Mouse (Mus musculus) kidney, postnatal 25 days (tissue): ENCODE measurements around the gene Ccdc134.
A peak's percentile ranks its signal among the peaks of the same experiment; 100 is the strongest.

Experiments
- DNase-seq, 2 experiments: peaks; one replicate each; pipeline ENCODE4 v3.0.0; 2021; ENCODE audit warnings: mixed read lengths in 2 of 2

The Ccdc134 gene

DNA sequence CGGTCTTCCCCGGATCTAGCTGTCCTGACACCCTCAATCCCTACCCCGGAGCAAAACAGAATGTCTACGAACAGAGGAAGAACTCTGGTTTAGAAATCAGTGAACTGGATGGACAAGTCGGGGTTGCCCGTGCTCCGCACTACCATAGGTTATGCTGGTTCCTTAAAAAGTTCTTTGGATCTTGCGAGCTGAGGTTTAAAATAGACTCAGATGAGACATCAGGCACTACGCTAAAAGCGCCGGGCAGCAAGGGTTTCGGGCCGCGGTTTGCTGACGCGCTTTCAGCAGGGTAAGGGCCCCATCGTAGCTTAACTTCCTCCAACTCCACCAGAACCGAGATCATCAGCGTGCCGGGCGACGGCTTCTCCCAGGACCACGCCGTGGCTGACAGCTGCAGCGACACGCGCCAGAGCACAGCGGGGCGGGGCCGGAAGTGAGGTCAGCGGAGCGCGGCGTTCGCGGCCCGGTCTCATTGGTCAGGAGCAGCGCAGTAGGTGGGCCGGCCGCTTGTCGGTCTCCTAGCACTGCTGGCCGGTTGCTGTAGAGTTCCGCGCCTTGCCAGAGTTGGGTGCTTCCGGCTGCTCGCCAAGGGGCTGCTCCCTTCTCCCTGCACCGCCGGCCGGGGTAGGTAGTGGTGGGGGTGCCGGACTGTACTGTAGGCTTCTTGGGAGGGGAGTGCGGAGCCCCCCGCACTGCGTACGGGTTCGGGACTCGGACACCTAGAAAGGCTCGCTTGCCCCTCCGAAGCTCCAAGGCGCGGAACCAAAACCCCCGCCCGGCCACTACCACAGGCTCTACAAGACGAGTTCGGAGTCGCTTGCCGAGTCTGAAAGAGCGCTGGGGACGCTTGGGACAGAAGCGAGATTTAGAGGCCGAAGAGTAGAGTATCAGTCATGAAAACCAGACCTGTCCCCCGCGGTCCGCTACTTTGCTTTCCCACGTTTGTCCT lies at the start of gene Ccdc134:
TSS of gene Ccdc134 (plus strand) at position 497 of the 949 bp plus-strand sequence.
- DNase-seq, result peak; percentile 96 to 97

DNA sequence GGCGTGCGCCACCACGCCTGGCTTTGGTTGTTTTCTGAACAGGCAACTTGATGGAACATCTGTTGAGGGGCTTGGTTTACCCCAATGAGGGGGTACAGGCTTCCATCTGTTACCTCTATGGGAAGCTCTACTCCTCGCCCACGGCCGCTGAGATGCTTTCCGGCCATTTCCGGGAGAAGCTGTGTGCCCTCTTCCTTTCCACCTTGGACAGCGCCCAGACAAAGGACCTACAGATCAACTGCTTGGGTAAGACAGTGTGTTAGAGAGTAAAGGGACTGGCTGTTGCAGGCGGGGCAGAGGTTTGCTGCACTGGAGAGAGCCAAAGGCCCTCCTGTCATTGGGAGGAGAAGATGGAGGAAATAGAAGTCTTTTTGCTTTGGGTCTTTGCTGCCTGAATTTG lies 47.8 kb upstream of the Ccdc134 start:
- no peak for DNase-seq

DNA sequence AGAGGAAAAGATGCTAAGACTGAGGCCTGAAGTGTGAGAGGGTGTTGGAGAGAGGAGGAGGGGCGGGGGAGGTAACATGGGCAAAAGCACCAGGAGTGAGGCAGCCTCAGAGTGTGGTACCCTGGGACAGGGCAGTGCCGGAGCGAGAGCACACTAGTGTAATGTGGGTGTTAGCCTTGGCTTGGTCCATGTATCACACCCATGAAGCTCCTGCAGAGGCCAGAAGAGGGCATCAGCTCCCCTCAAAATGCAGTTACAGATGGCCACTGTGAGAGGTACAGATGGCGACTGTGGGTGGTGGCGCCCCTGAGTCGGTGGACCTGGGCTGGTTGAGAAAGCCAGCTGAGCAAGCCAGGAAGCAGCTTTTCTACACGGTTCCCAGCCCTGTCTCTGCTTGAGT lies 46.6 kb upstream of the Ccdc134 start:
- peak in 1 of 2 experiments; percentile 11 for DNase-seq

DNA sequence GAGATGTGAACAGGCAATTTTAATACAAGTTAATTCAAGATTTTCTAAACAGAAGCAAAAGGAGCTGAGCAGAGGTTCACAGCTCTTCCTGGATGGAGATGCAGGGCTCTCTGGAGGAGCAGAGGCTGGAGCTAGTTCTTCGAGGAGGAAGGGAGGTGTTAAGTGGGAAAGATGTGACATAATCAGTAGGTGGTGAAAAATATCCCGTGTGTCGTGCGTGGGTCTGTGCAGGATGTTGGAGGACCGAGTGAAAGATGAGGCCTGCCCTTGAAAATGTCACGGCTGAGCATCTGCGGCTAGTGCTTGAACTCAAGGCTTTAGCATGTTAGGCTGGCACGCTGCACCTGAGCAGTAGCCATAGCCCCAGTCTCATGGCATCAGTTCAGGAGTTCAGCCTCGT lies 42.1 kb upstream of the Ccdc134 start:
- no peak for DNase-seq

GRCm38 (mm10) chr15:82086131-82086530 lies 41.6 kb upstream of the Ccdc134 start:
- DNase-seq, result no peak

GRCm38 (mm10) chr15:82087266-82087665 lies 40.5 kb upstream of the Ccdc134 start:
- DNase-seq, result no peak

DNA sequence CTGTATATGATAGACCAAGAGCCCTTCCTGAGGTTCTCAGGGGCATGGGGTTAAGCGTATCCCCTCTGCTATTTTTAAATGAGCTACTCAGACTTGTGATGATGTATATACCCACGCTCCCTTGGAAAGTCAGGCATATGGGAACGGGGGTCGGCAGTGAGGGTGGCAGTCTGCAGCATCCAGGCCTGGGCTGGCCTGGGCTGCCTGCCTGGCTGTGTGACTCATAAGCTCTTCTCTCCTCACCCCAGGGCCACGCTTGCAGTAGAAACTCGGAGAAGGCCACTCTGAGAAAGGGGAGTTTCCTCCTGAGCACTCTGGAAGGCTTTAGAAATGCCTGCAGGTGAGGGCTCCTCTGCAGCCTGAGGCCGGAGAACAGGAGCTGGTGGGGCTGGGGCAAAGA lies 36.7 kb upstream of the Ccdc134 start:
- DNase-seq, result no peak

- peak; percentile 46 to 72 for DNase-seq
Observed at GRCm38 (mm10) chr15:82106953-82107555, 20.7 kb upstream of the Ccdc134 start.

DNA sequence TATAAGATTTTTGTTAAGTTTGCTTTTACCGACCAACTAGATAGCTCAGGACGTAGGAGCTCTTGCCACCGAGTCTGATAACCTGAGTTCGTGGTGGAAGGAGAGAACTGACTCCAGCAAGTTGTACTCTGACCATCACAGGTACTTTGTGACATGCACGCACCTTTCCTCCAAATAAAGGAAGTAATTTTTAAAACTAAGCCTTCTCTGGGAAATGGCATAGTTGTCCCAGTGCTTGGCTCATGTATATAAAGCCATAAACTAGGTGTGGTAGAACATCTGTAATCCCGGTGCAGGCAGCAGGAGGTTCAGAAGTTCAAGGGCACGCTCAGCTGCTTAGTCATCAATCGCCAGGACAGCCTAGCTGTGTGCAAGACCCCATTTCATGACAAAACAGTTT lies 7.2 kb upstream of the Ccdc134 start:
- DNase-seq, result no peak

DNA sequence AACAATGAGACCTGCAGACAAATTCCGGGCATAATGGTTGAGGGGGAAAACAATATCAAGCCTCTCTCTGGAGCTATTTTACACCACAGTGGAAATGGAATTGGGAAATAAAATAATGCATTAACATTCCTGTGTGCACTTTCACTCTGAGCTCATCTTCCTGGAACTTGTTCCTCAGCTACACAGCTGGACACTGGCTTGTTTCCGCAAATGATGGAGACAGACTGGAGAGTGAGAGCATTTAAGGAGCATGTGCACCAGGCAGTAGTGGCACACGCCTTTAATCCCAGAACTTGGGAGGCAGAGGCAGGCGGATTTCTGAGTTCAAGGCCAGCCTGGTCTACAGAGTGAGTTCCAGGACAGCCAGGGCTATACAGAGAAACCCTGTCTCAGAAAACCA lies 1.0 kb upstream of the Ccdc134 start:
- DNase-seq, result peak in 1 of 2 experiments; percentile 6

- DNase-seq, result peak in 1 of 2 experiments; percentile 25
Observed at GRCm38 (mm10) chr15:82128398-82128797, 676 bp downstream of the Ccdc134 start.

DNA sequence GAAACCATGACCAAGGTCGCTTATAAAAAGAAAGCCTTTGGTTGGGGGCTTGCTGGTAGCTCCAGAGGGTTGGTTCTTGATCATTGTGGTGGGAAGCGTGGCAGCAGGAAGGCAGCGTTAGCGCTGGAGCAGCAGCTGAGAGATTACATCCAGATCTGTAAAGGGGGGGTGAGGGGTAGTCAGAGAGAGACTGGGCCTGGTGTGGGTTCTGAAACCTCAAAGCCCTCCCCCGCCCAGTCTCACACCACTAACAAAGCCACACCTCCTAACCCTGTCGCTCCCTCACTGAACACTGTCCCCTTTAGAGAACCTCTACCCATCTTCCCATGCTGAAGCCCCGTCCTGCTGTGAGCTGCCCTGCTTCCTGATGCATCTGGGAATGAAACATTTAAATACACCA lies 2.9 kb downstream of the Ccdc134 start:
- DNase-seq, result peak in 1 of 2 experiments; percentile 26

DNA sequence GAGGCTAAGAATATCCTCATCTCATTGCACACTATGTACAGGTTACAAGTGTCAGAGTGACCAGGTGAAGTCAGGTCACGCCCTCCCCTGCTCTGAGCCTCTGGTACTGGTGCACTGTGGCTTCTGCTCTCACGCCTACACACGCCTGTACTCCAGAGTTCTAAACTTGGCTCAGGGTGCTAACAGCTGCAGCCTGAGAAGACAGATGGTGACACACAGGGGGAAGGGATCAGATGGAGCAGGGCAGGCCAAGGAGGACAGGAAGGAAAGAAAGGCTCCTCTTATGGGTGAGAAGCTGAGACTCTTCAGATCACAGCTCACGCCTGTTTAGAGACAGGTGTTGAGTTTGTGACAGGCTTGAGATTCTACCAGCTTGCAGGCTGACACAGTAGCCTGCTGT lies 7.7 kb downstream of the Ccdc134 start:
- peak in 1 of 2 experiments; percentile 18 for DNase-seq

GRCm38 (mm10) chr15:82138565-82138964 lies 10.8 kb downstream of the Ccdc134 start:
- DNase-seq, result peak; percentile 64 to 75

DNA sequence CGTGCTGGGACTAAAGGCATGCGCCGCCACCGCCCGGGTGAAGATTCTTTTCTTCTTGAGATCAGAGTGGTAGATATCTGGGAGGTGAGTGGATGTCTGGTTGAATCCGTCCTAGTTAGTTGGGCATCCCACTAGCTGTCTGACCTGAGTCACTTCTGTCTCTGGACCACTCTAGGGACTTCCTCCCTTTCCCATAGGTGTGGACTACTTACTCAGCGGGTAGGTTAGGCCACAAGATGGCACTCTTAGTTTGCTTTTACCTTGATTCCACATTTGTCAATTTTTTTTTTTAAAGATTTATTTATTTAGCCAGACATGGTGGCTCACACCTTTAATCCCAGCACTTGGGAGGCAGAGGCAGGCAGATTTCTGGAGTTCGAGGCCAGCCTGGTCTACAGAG lies 11.5 kb downstream of the Ccdc134 start:
- DNase-seq, result peak; percentile 25 to 38

DNA sequence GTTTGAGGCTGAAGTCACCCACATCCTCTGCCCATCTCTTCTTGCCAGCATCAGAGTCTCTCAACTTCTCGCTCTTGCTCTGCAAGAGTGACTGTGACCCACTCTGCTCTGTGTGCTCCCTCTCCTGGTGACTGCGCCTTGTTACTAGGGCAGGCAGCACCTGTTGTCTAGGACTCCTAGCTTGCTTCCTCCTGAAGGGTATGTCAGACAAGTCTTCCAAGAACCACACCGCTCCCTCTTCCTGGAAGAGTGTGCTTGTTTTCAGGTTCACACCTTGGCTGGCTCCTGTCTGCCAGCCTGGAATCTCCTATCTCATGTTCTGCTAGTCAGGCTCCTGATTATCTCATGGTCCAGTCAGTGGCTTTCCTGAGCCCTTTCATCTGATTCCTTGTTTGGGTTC lies 12.6 kb downstream of the Ccdc134 start:
- no peak for DNase-seq

DNA sequence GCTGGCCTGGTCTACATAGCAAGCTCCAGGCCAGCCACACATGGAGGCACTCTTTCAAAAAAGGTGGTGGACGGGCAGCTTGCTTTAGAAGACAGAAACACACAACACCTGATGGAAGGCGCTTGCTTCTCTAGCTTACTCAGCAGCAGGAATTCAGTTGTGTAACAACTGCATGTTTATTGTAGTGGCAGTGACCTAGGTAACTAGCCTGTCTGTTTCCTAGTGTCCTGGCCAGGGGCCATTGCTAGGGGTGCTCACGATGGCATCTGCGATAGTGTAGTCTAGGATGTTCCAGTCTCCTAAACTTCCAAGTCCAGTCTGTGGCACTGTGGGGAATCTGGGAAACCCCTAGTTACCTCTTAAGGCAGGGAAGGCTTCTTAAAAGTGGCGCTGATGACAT lies 16.4 kb downstream of the Ccdc134 start:
- DNase-seq, result peak in 1 of 2 experiments; percentile 50

DNA sequence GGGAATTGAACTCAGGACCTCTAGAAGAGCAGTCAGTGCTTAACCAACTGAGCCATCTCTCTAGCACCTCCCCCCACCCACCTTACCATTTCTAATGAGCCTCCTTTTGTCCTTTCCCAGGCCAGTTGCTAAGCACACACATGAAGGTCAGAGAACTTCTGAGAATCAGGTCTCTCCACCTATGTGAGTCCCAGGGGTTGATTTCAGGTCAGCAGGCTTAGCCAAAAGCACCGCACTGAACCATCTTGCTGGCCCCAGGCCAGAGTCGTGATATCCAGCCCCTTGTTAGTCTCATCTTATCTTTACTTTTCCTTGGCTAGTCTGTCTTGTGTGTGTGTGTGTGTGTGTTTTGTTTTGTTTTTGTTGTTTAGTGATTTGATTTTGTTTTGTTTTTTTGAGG lies 17.7 kb downstream of the Ccdc134 start:
- DNase-seq, result no peak

- no peak for DNase-seq
Observed at GRCm38 (mm10) chr15:82145851-82146769, 18.4 kb downstream of the Ccdc134 start.

DNA sequence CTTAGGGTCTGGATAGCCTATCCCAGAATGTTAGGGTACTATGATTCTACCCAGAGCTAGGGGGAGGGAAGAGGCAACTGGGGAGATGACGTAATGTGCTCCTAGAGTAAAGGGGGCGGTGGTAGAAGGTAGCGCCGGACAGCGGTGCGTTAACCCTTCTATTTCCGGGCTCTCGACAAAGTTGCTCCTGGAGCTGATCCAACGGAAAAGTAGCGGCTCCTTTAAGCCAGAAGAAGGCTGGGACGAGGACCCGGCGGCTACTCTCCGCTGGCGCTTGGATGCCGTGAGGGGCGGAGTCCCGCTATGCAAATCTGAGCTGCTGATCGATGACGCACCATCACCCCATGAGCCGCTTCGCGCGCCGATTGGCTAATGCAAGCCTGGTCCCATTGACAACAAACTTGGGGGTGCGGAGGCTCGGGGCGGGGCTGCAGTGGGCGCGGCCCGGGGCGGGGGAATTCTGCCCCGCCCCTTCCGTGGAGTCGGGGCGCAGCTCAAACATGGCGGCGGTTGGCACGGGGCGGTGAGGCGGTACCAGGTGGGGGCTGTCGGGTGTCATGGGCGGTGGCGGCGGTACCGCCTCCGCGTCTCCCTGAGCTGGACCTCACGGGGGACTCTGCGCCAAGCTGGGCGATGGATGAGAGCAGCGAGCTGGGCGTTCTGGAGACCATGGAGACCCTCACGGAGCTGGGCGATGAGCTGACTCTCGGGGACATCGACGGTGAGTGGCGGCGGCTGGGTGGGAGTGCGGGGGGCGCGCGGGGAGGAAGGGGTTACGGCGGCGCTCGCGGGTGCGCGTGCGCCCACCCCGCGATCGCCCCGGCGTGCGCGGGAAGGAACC lies 19.3 kb downstream of the Ccdc134 start, which contains the start of gene Srebf2:
TSS of gene Srebf2 (plus strand) at position 412 of the 841 bp plus-strand sequence.
- peak; percentile 99 to 100 for DNase-seq

GRCm38 (mm10) chr15:82147611-82148111 lies 19.9 kb downstream of the Ccdc134 start:
- DNase-seq, result peak; percentile 42 to 73

GRCm38 (mm10) chr15:82148510-82148911 lies 20.8 kb downstream of the Ccdc134 start:
- DNase-seq, result no peak
